Mouse (Mus musculus) midbrain, embryonic 13.5 days (tissue): ENCODE measurements around the gene Vmn1r176. TPM values are rescaled to one million over a fixed set of nuclear protein-coding genes. Genes with fewer than 3 reads are reported as not detected.
"Not testable (repeated sequence)": the region's sequence is repeated elsewhere in the genome, so short reads cannot be mapped to it uniquely, and the experiment has no call there.

Experiments
- ATAC-seq: fragments of 200-750 bp; cut with Nextera tagmentation; 2 replicates; pipeline ENCODE4 v1.8.0; 2017; ENCODE audit warnings: mild to moderate bottlenecking, moderate TSS enrichment, moderate library complexity
- H3K27ac ChIP-seq: fragments of 300-500 bp; sonication (generic); 2 replicates; pipeline ENCODE4 v1.5.1; 2015; ENCODE audit warnings: inconsistent platforms, mild to moderate bottlenecking, moderate library complexity
- H3K27me3 ChIP-seq: fragments of 300-500 bp; sonication (generic); 2 replicates; pipeline ENCODE4 v1.6.1; 2015; ENCODE audit warnings: mild to moderate bottlenecking, inconsistent platforms
- H3K36me3 ChIP-seq: fragments of 300-500 bp; sonication (generic); 2 replicates; pipeline ENCODE4 v1.6.1; 2015; ENCODE audit warnings: mild to moderate bottlenecking, inconsistent platforms
- H3K4me1 ChIP-seq: fragments of 300-500 bp; sonication (generic); replicated peaks from 2 replicates; pipeline ENCODE4 v1.6.1; 2015; ENCODE audit warnings: inconsistent platforms
- H3K4me2 ChIP-seq: fragments of 300-500 bp; sonication (generic); replicated peaks from 2 replicates; pipeline ENCODE4 v1.6.1; 2015; ENCODE audit warnings: moderate library complexity, mild to moderate bottlenecking, inconsistent platforms
- H3K4me3 ChIP-seq: fragments of 300-500 bp; sonication (generic); replicated peaks from 2 replicates; pipeline ENCODE4 v1.5.1; 2015; ENCODE audit warnings: mild to moderate bottlenecking, inconsistent platforms
- H3K9ac ChIP-seq: fragments of 300-500 bp; sonication (generic); replicated peaks from 2 replicates; pipeline ENCODE4 v1.6.1; 2015; ENCODE audit warnings: mild to moderate bottlenecking, inconsistent platforms
- H3K9me3 ChIP-seq: fragments of 300-500 bp; sonication (generic); 2 replicates; pipeline ENCODE4 v1.6.1; 2016; ENCODE audit warnings: mild to moderate bottlenecking, inconsistent platforms
- WGBS: fragments of 180-500 bp; shearing (Covaris S2); methylation state at CpG from one replicate; pipeline ENCODE4 v1.1.7; 2015; 5-methylcytosine and 5-hydroxymethylcytosine counted together
- polyA plus RNA-seq: library from polyadenylated mRNA; unstranded; fragments of >200 nt; fragmentation: Nextera tagmentation; extraction: Ambion mirVana; gene quantifications from 2 replicates; pipeline ENCODE4 v1.2.1, GENCODE M21; 2015

Gene Vmn1r176
- not detected in 2 replicates for polyA plus RNA-seq

DNA sequence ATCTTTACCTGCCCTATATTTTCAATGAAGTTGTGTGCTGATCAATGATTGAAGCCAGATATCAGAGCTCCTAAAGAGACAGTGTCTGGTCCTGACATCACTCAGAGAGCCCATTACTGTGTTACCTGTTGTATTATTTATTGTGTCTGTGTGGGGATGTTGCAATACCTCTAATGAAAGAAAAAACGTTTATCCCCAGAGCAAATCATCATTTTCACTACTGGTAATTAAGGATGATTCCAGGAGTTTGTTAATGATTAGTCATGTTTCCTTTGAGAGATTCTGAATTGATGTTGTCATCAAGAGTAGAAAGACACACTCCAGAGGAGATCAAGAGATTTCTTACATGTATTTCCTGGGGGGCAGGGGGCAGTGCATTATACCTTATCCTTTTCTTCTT lies at the start of gene Vmn1r176:
Gene Vmn1r176 (minus strand): TSS at position 101 of the 400 bp plus-strand sequence.
- not testable (repeated sequence) for H3K9ac ChIP-seq, H3K4me2 ChIP-seq, ATAC-seq, H3K36me3 ChIP-seq, H3K27me3 ChIP-seq, H3K4me3 ChIP-seq, H3K27ac ChIP-seq, H3K9me3 ChIP-seq, H3K4me1 ChIP-seq
- WGBS = no CpG with 5 or more reads among the region's 1 CpGs

DNA sequence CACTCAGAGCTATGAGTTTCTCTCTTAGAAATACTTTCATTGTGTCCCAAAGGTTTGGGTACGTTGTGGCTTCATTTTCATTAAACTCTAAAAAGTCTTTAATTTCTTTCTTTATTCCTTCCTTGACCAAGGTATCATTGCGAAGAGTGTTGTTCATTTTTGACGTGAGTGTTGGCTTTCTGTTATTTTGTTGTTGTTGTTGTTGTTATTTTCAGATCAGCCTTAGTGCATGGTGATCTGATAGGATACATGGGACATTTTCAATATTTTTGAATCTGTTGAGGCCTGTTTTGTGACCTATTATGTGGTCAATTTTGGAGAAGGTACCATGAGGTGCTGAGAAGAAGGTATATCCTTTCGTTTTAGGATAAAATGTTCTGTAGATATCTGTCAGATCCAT lies 39.7 kb upstream of the Vmn1r176 start:
- H3K4me3 ChIP-seq, H3K9me3 ChIP-seq, H3K27ac ChIP-seq, ATAC-seq, H3K36me3 ChIP-seq, H3K9ac ChIP-seq, H3K4me2 ChIP-seq, H3K4me1 ChIP-seq, H3K27me3 ChIP-seq: not testable (repeated sequence)
- 76% methylated on average over 4 of the region's 4 CpGs for WGBS

DNA sequence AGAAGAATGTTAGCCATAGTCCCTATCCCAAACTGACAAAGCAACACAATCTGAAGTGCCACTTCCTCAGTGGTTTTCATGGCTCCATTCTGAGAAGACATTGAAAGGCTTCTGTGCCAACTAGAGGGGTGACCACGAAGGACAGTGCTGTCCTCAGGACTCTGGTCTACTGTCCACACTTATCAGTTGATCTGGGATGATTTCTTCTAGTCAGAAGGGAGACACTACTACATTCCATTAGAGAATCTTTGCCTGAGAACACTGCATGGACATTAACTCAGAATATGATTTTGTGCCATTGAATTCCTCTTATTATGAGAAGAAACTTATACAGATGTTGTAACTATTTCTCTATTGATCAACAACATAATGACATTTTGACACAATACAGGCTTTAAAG lies 29.2 kb upstream of the Vmn1r176 start, which contains the start of gene Vmn1r177:
Gene Vmn1r177 (minus strand): TSS at position 101 of the 400 bp plus-strand sequence.
- H3K4me1 ChIP-seq, H3K9me3 ChIP-seq, H3K36me3 ChIP-seq, H3K27ac ChIP-seq, H3K27me3 ChIP-seq, H3K4me3 ChIP-seq, H3K9ac ChIP-seq, ATAC-seq, H3K4me2 ChIP-seq: not testable (repeated sequence)
- WGBS = 0% methylated on average over 1 of the region's 1 CpGs

DNA sequence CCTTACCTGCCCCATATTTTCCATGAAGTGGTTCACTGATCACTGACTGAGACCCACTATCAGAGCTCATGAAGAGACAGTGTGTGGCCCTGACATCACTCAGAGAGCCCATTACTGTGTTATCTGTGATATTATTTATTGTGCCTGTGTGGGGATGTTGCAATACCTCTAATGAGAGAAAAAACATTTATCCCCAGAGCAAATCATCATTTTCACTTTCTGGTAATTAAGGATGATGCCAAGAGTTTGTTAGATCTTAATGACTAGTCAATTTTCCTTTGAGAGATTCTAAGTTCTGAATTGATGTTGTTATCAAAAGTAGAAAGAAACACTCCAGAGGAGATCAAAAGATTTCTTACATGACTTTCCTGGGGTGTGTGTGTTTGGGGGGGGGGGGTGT lies 26.6 kb downstream of the Vmn1r176 start, which contains the start of gene Vmn1r175:
Gene Vmn1r175 (minus strand): TSS at position 101 of the 400 bp plus-strand sequence.
- not testable (repeated sequence) for H3K27ac ChIP-seq, H3K4me3 ChIP-seq, H3K36me3 ChIP-seq, H3K4me1 ChIP-seq, H3K9ac ChIP-seq, ATAC-seq, H3K27me3 ChIP-seq, H3K4me2 ChIP-seq
- H3K9me3 ChIP-seq = peaks cover 15% of the 10 kb centered on the region

DNA sequence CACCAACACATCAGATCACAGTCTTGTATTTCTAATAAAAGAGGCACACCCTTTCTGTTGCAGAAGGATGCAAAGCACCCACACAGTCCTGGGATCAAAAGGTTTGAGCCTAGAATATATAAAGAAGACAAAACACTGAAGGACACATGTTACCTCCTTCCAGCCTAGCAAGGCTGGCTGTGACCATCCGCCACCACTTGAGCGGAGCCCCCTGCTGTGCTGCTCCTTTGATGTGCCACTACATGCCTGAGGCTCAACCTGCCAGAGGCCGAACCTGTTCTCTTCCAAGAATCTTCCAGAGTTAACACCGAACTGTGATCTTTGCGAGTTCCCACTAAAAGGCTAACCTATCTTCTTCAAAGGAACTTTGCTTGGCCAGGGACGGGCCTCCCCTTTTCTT lies 52.6 kb downstream of the Vmn1r176 start:
- Histone ChIP-seq H3K27ac (no peak overlapping the region), H3K36me3 (no peaks in the 10 kb centered on the region), H3K4me2 (no peak overlapping the region), H3K4me1 (no peaks in the 10 kb centered on the region), H3K9ac (no peak overlapping the region), H3K4me3 (no peak overlapping the region), H3K27me3 (no peaks in the 10 kb centered on the region), H3K9me3 (peaks cover 42% of the 10 kb centered on the region)
- ATAC-seq = no peak
- 79% methylated on average over 6 of the region's 6 CpGs for whole genome bisulfite sequencing

Other genes with a start within 250 kb of the Vmn1r176 start
- not detected in 2 replicates for gene Vmn1r170, start 231.2 kb downstream of the Vmn1r176 start, polyA plus RNA-seq
- not detected in 2 replicates for gene Vmn1r171, start 206.7 kb downstream of the Vmn1r176 start, polyA plus RNA-seq
- not detected in 2 replicates for gene Vmn1r172, start 179.1 kb downstream of the Vmn1r176 start, polyA plus RNA-seq
- gene Vmn1r173, start 136.7 kb downstream of the Vmn1r176 start, polyA plus RNA-seq = not detected in 2 replicates
- not detected in 2 replicates for gene Vmn1r174, start 85.1 kb downstream of the Vmn1r176 start, polyA plus RNA-seq
- gene Vmn1r175, start 26.7 kb downstream of the Vmn1r176 start, polyA plus RNA-seq = not detected in 2 replicates
- not detected in 2 replicates for gene Vmn1r177, start 29.1 kb upstream of the Vmn1r176 start, polyA plus RNA-seq
- not detected in 2 replicates for gene Vmn1r178, start 54.6 kb upstream of the Vmn1r176 start, polyA plus RNA-seq
- gene Vmn1r179, start 89.6 kb upstream of the Vmn1r176 start, polyA plus RNA-seq = not detected in 2 replicates
- gene Vmn1r180, start 113.3 kb upstream of the Vmn1r176 start, polyA plus RNA-seq = not detected in 2 replicates
- gene Vmn1r181, start 137.2 kb upstream of the Vmn1r176 start, polyA plus RNA-seq = not detected in 2 replicates
- gene V1rd19, start 164.3 kb upstream of the Vmn1r176 start, polyA plus RNA-seq = not detected in 2 replicates
- not detected in 2 replicates for gene Vmn1r183, start 215.9 kb upstream of the Vmn1r176 start, polyA plus RNA-seq
- 33.6 and 35.2 TPM in 2 replicates for gene Zfp180, start 244.6 kb upstream of the Vmn1r176 start, polyA plus RNA-seq